9 mouse cellular contexts compared by ENCODE assay signal in genomic region chr1:180175167-180175566, GRCm38 (mm10). TPM values are rescaled to one million over a fixed set of nuclear protein-coding genes. Genes with fewer than 3 reads are reported as not detected.
DNase-seq lines count a peak whose midpoint lies in the region; ATAC-seq and TF ChIP-seq lines count a peak whose summit lies in the region.
"Had no signal": no experiment of that assay in that cellular context is flagged by ENCODE, and none has a peak within 500 bp of the region (broad histone marks: within the 10 kb centered on the region; RNA-seq: fewer than 3 reads in every experiment).

No protein-coding gene starts in this region.

- H3K36me3 ChIP-seq in heart, embryonic 10.5 days, result no peaks in the 10 kb centered on the region
- no peaks in the 10 kb centered on the region for H3K36me3 ChIP-seq in lung, embryonic 14.5 days (ENCODE audit: insufficient read depth)

- no peaks in the 10 kb centered on the region for H3K9me3 ChIP-seq in heart, embryonic 10.5 days
- H3K9me3 ChIP-seq in lung, embryonic 14.5 days (ENCODE audit: low read depth, low read length), result no peaks in the 10 kb centered on the region
- H3K9me3 ChIP-seq: heart, embryonic 15.5 days had no signal

- no peak overlapping the region for H3K4me3 ChIP-seq in heart, embryonic 10.5 days
- no peak overlapping the region for H3K4me3 ChIP-seq in lung, embryonic 14.5 days (ENCODE audit: low read depth, low read length)
- H3K4me3 ChIP-seq: heart, embryonic 15.5 days had no signal

- ATAC-seq in lung, embryonic 14.5 days (ENCODE audit: insufficient read depth), result no peak

- peak; percentile 36 to 45 for DNase-seq in heart, postnatal 10 days
- no peak for DNase-seq in heart, embryonic 10.5 days (ENCODE audit: low spot score)
- DNase-seq in CD4-positive helper T cell, adult 2 months (ENCODE audit: low read depth, low spot score), result peak; percentile 52
- peak; percentile 58 for DNase-seq in adipocyte (ENCODE audit: low spot score)
- DNase-seq in lung, embryonic 14.5 days, result peak; percentile 72
- no peak for DNase-seq in left cerebral cortex, adult 18-20 months (ENCODE audit: low spot score in 2 of 2)
- no peak for DNase-seq in gastrocnemius, postnatal 4 days (ENCODE audit: low spot score in 2 of 2)
- no peak for DNase-seq in ovary, postnatal 36 days (ENCODE audit: low spot score)

- H3K27me3 ChIP-seq in heart, embryonic 10.5 days (ENCODE audit: insufficient read depth, poor library complexity, severe bottlenecking), result peaks cover 6% of the 10 kb centered on the region; the same call in 1 of the 2 replicates
- H3K27me3 ChIP-seq in lung, embryonic 14.5 days (ENCODE audit: insufficient read depth, low read length), result no peaks in the 10 kb centered on the region
- H3K27me3 ChIP-seq: heart, embryonic 15.5 days had no signal

- no peak overlapping the region for H3K27ac ChIP-seq in heart, embryonic 10.5 days
- H3K27ac ChIP-seq in lung, embryonic 14.5 days (ENCODE audit: low read depth), result no peak overlapping the region
- H3K27ac ChIP-seq: heart, embryonic 15.5 days had no signal

- WGBS in heart, embryonic 10.5 days, result 32% methylated on average over 3 of the region's 3 CpGs
- 33% methylated on average over 3 of the region's 3 CpGs for WGBS in lung, embryonic 14.5 days

- peak; percentile 73 for TF ChIP-seq CTCF in lung, embryonic 14.5 days (IDR thresholded peaks at IDR 0.05; ENCODE audit: low read depth)

- intact Hi-C loops in heart, postnatal 10 days (cut with DNase I), result loop anchor here (1.0 to 10.0 kb wide), 3 partner anchors 40 to 372 kb away; no protein-coding TSS in a partner anchor

- H3K4me2 ChIP-seq in lung, embryonic 14.5 days, result no peak overlapping the region
- H3K4me2 ChIP-seq: heart, embryonic 15.5 days had no signal

- H3K4me1 ChIP-seq in heart, embryonic 10.5 days, result peaks cover 6% of the 10 kb centered on the region; the same call in 1 of the 2 replicates
- H3K4me1 ChIP-seq in lung, embryonic 14.5 days (ENCODE audit: insufficient read depth), result no peaks in the 10 kb centered on the region

- H3K9ac ChIP-seq in lung, embryonic 14.5 days, result no peak overlapping the region
- H3K9ac ChIP-seq: heart, embryonic 15.5 days had no signal

RNA-seq across cellular contexts. Expression of gene Coq8a, which starts 24.2 kb away (rescaled TPM):
- 100 to 1,000 TPM; 568 to 689 TPM for total RNA-seq in heart, postnatal 10 days (2021)
- 4.0 and 8.2 TPM in 2 replicates for polyA plus RNA-seq in heart, embryonic 10.5 days (2016; fragmentation: Nextera tagmentation; extraction: Ambion mirVana)
- 4.5 and 5.2 TPM in 2 replicates for polyA plus RNA-seq in lung, embryonic 14.5 days (2014; fragmentation: Nextera tagmentation; extraction: Ambion mirVana)
- total RNA-seq in left cerebral cortex, adult 18-20 months (2021), result 10 to 100 TPM; 54.1 to 54.2 TPM
- total RNA-seq in gastrocnemius, postnatal 4 days (2021), result 100 to 1,000 TPM; 294 to 313 TPM

Comparison
In these comparisons a context has a peak if more than half of its experiments do, and no peak if none do; other contexts are left out.
1. DNase-seq: peak in heart, postnatal 10 days (2 of 2), CD4-positive helper T cell, adult 2 months (single experiment), adipocyte (single experiment) and lung, embryonic 14.5 days (single experiment); none in heart, embryonic 10.5 days (single experiment), left cerebral cortex, adult 18-20 months (0 of 2), gastrocnemius, postnatal 4 days (0 of 2) and ovary, postnatal 36 days (single experiment).
2. RNA of gene Coq8a, which starts 24.2 kb away (total RNA-seq): 568 to 689 TPM in heart, postnatal 10 days and 294 to 313 TPM in gastrocnemius, postnatal 4 days; 54.1 to 54.2 TPM in left cerebral cortex, adult 18-20 months; every median in the first group is over 4 times any median in the second.